Mouse (Mus musculus) liver, embryonic 15.5 days (tissue): ENCODE results near the gene Ryr1. TPM values are rescaled to one million over a fixed set of nuclear protein-coding genes. Genes with fewer than 3 reads are reported as not detected.
A peak's percentile ranks its signal among the peaks of the same experiment; 100 is the strongest.
"Not testable (repeated sequence)": the region's sequence is repeated elsewhere in the genome, so short reads cannot be mapped to it uniquely, and the experiment has no call there.

Source experiments
- ATAC-seq: fragments of 200-750 bp; cut with Nextera tagmentation; 2 replicates; pipeline ENCODE4 v1.8.0; 2017; ENCODE audit warnings: moderate number of reproducible peaks, mild to moderate bottlenecking, moderate library complexity; ENCODE audit not compliant: insufficient read depth
- H3K27ac ChIP-seq: fragments of 300-500 bp; sonication (generic); replicated peaks from 2 replicates; pipeline ENCODE4 v1.5.1; 2015; ENCODE audit warnings: mild to moderate bottlenecking, inconsistent platforms
- H3K27me3 ChIP-seq: fragments of 300-500 bp; sonication (generic); 2 replicates; pipeline ENCODE4 v1.6.1; 2015; ENCODE audit warnings: mild to moderate bottlenecking, inconsistent platforms
- H3K36me3 ChIP-seq: fragments of 300-500 bp; sonication (generic); replicated peaks from 2 replicates; pipeline ENCODE4 v1.6.1; 2015; ENCODE audit warnings: moderate library complexity, mild to moderate bottlenecking, inconsistent platforms
- H3K4me1 ChIP-seq: fragments of 300-500 bp; sonication (generic); replicated peaks from 2 replicates; pipeline ENCODE4 v1.6.1; 2015; ENCODE audit warnings: inconsistent platforms
- H3K4me2 ChIP-seq: fragments of 300-500 bp; sonication (generic); 2 replicates; pipeline ENCODE4 v1.6.1; 2015; ENCODE audit warnings: moderate library complexity, mild to moderate bottlenecking, inconsistent platforms
- H3K4me3 ChIP-seq: fragments of 300-500 bp; sonication (generic); replicated peaks from 2 replicates; pipeline ENCODE4 v1.5.1; 2015; ENCODE audit warnings: mild to moderate bottlenecking, inconsistent platforms
- H3K9ac ChIP-seq: fragments of 300-500 bp; sonication (generic); 2 replicates; pipeline ENCODE4 v1.6.1; 2015; ENCODE audit warnings: moderate library complexity, mild to moderate bottlenecking, inconsistent platforms
- H3K9me3 ChIP-seq: fragments of 300-500 bp; sonication (generic); replicated peaks from 2 replicates; pipeline ENCODE4 v1.6.1; 2016; ENCODE audit warnings: inconsistent platforms
- WGBS: fragments of 180-500 bp; shearing (Covaris S2); methylation state at CpG from one replicate; pipeline ENCODE4 v1.1.7; 2015; ENCODE audit warnings: mixed read lengths; ENCODE audit not compliant: insufficient replicate concordance; 5-methylcytosine and 5-hydroxymethylcytosine counted together
- polyA plus RNA-seq: library from polyadenylated mRNA; unstranded; fragments of >200 nt; fragmentation: Nextera tagmentation; extraction: Ambion mirVana; gene quantifications from 2 replicates; pipeline ENCODE4 v1.2.1, GENCODE M21; 2015

The Ryr1 gene
- polyA plus RNA-seq, 1 experiment from 2014 or later: 0.37 TPM

DNA sequence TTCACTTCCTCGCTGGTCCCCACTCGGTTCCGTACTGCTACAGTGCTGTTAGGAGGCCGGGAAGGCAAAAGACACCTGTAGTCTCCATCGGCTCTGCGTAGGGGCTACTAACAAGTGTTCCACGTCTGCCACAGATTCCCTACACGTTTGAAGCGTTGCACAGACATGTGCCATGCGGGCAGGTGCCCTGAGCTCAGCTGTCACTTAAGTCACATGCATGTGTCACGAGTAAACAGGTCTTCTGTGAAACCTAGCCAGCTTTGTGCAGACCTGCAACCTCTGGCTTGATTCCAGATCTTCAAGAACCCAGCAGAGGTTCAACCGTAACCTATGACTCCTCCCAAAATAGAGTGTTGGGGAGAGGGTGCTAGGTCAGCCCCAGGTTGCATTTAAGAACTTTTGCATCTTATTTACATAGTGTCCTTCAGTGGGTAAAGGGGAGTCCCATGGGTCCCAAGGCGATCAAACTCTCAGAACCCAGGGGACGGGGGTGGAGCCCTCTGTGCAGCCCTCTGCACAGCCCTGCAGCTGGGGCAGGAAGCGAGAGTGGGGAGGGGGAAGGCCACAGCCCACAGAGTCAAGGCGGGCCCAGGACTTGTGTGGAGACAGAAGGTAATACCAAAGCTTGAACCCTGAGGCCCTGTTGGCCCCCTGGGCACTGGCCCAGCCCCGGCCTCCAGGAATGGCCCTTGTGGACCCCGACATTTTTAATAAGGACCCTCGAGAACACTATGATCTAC lies 142.5 kb downstream of the Ryr1 start:
- peaks cover 29% of the 10 kb centered on the region for H3K36me3 ChIP-seq
- ATAC-seq: peak; percentile 40
- H3K9ac ChIP-seq: peak overlapping the region; percentile 73
- no peaks in the 10 kb centered on the region for H3K27me3 ChIP-seq
- peak overlapping the region; percentile 89 for H3K4me2 ChIP-seq
- H3K9me3 ChIP-seq: no peaks in the 10 kb centered on the region
- H3K27ac ChIP-seq: peak overlapping the region; percentile 89
- peak overlapping the region; percentile 78 for H3K4me3 ChIP-seq
- WGBS: 8% methylated on average over 19 of the region's 19 CpGs
- peaks cover 38% of the 10 kb centered on the region for H3K4me1 ChIP-seq

DNA sequence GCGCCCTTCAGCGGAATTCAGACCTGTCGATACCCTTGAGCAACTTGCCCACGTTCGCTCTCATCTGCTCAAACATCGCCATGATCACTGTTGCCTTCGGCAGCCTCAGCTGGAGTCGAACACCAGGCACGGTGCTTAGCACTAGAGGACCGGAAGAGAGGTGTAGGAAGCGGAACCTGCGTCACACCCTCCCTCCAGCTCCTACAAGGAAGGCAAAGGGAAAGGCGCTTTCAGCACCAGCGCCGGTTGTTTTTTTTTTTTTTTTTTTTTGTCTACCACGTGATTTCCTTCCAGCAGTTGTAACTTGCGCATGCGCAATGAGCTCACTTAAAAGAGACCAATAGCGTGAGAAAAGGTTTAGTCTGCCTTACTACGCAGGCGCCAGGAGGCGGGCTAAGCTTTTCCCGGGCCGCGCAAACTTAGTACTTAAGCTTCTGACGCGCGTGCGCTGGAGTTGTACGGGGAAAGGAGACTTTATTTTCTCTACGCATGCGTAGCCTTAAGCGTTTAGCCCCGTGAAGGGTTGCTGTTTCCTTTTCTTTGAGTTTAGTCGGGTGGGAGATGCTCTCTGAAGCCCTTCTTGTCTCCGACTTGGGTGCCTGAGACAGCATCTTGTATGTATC lies 143.2 kb downstream of the Ryr1 start, which contains the start of the genes Eif3k and Map4k1:
Gene Eif3k, minus strand, starts transcription at position 214 of the 623 bp plus-strand sequence.
Gene Map4k1, plus strand, starts transcription at position 400 of the 623 bp plus-strand sequence.
- Histone ChIP-seq H3K36me3 (peaks cover 36% of the 10 kb centered on the region), H3K4me2 (peak within 1 kb of the TSS; percentile 89), H3K4me1 (peaks cover 38% of the 10 kb centered on the region), H3K4me3 (peak within 1 kb of the TSS; percentile 78), H3K27ac (peak within 1 kb of the TSS; percentile 89), H3K9me3 (no peaks in the 10 kb centered on the region), H3K27me3 (no peaks in the 10 kb centered on the region), H3K9ac (peak within 1 kb of the TSS; percentile 73)
- WGBS: 0% methylated on average over 36 of the region's 36 CpGs
- peak; percentile 92 for ATAC-seq

DNA sequence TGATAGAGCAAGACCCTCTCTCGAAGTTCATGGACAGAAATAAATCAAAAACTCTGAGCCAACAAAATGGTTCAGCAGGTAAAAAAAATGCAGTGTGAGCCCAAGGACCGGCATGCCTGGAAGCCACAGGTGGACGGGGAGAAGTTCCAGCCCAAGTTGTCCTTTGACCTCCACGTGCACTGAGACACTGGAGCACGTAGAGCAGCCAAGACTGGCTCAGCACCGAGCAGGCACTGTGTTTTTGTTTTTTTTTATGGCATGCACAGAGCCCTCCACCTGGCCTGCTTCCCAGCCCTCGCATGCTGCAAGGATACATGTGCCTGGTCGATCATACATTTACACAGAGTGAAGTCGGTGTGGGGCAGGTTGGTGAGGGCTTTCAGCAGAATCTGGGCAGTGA lies 147.4 kb downstream of the Ryr1 start:
- no peak for ATAC-seq
- no peak overlapping the region for H3K4me2 ChIP-seq
- H3K36me3 ChIP-seq: peaks cover 72% of the 10 kb centered on the region
- H3K27ac ChIP-seq: no peak overlapping the region
- H3K4me3 ChIP-seq: no peak overlapping the region
- H3K9ac ChIP-seq: no peak overlapping the region
- WGBS: 81% methylated on average over 9 of the region's 9 CpGs
- H3K4me1 ChIP-seq: peaks cover 21% of the 10 kb centered on the region
- H3K9me3 ChIP-seq: no peaks in the 10 kb centered on the region
- no peaks in the 10 kb centered on the region for H3K27me3 ChIP-seq

DNA sequence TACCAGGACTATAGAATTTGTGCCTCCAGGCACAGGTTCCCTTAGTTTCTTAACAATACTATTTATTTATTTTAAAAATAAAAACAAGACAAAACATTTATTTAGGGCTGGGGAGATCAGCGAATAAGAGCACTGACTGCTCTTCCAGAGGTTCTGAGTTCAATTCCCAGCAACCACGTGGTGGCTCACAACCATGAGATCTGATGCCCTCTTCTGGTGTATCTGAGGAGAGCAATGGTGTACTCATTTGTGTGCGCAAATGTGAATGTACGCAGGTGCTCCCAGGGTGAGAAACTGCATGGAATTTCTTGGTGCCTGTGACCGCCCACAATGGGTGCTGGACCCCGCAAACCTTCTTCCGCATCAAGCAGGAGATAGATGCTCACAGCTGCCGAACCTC lies 152.0 kb downstream of the Ryr1 start:
- H3K9ac ChIP-seq: no peak overlapping the region
- no peak overlapping the region for H3K4me3 ChIP-seq
- H3K4me1 ChIP-seq: peaks cover 11% of the 10 kb centered on the region
- H3K27ac ChIP-seq: no peak overlapping the region
- H3K36me3 ChIP-seq: peaks cover 70% of the 10 kb centered on the region
- no peak overlapping the region for H3K4me2 ChIP-seq
- no peaks in the 10 kb centered on the region for H3K9me3 ChIP-seq
- no peak for ATAC-seq
- WGBS: 73% methylated on average over 8 of the region's 8 CpGs
- no peaks in the 10 kb centered on the region for H3K27me3 ChIP-seq

DNA sequence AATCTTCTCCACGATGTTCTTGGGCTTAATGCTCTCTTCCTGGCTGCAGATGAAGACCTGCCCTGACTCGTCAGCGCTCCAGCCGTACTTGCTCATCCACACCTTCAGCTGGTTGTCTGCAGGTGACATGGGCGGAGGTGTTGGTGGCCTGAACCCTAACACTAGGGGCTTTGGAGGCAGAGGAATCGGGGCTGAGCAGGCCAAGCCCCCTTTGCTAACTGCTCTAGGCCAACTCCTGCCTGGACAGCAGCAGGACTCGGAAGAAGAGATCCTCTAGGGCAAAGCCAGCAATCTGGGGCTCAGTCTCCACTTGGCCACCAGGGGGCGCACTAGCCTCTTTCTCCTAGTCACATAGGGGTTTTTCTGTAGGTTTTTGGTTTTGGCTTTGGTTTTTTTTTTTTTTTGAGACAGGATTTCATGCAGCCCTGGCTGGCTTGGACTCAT lies 152.4 kb downstream of the Ryr1 start:
- Histone ChIP-seq H3K36me3 (peaks cover 65% of the 10 kb centered on the region), H3K4me3 (no peak overlapping the region), H3K27me3 (no peaks in the 10 kb centered on the region), H3K9ac (no peak overlapping the region), H3K9me3 (no peaks in the 10 kb centered on the region), H3K27ac (no peak overlapping the region), H3K4me1 (peaks cover 11% of the 10 kb centered on the region), H3K4me2 (no peak overlapping the region)
- no peak for ATAC-seq
- WGBS: 61% methylated on average over 8 of the region's 8 CpGs

DNA sequence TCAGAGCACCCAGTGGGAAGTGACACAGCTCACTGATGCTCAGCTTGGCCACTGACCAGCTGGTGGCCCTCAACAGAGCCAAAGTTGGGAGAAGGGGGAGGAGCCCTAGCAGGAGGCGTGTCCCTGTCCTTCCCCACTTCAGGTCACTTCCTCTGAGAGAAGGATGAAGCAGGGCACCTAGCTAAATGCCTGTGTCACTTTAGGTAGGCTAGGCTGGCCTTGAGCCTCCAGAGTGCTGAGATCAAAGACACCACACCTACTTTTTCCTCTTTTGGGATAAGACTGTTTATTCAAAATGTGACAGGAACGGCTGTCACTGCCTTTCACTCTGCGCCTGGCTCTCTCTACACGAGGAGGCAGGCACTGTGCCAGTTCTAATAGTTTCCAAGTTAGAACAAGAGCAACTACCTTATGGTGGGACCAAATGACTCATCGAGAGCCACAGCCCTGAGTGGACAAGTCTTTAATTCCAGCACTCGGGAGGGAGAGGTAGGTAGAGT lies 153.2 kb downstream of the Ryr1 start:
- no peaks in the 10 kb centered on the region for H3K9me3 ChIP-seq
- no peak overlapping the region for H3K27ac ChIP-seq
- no peak for ATAC-seq
- no peak overlapping the region for H3K4me2 ChIP-seq
- H3K4me1 ChIP-seq: peaks cover 15% of the 10 kb centered on the region
- H3K4me3 ChIP-seq: no peak overlapping the region
- no peak overlapping the region for H3K9ac ChIP-seq
- no peaks in the 10 kb centered on the region for H3K27me3 ChIP-seq
- 78% methylated on average over 6 of the region's 6 CpGs for WGBS
- H3K36me3 ChIP-seq: peaks cover 58% of the 10 kb centered on the region

DNA sequence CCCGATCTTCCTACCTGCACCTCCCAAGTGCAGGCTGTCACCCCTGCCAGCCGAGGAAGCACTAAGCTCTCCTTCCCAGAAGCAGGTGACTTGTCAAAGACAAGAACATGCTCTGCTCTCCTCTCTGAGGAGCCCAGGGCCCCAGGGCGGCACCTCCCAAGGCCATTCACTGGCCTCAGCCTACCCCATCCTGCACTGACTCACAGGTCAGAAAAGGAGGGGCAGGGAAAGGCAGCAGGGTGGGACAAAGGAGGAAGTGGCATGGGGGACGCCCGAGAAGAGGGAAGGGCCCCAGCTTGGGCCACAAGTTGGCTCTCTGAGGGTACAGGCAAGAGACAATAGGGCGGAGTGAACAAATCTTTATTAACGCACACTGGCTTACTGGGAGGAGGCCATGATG lies 153.9 kb downstream of the Ryr1 start:
- H3K4me2 ChIP-seq: no peak overlapping the region
- no peak overlapping the region for H3K9ac ChIP-seq
- 0 out of 2 replicates have a peak overlapping the region, but pooled peaks have one; percentile 1 for H3K27ac ChIP-seq
- ATAC-seq: no peak
- peaks cover 50% of the 10 kb centered on the region for H3K36me3 ChIP-seq
- no peak overlapping the region for H3K4me3 ChIP-seq
- 64% methylated on average over 7 of the region's 7 CpGs for WGBS
- H3K9me3 ChIP-seq: no peaks in the 10 kb centered on the region
- H3K4me1 ChIP-seq: peaks cover 18% of the 10 kb centered on the region
- no peaks in the 10 kb centered on the region for H3K27me3 ChIP-seq

DNA sequence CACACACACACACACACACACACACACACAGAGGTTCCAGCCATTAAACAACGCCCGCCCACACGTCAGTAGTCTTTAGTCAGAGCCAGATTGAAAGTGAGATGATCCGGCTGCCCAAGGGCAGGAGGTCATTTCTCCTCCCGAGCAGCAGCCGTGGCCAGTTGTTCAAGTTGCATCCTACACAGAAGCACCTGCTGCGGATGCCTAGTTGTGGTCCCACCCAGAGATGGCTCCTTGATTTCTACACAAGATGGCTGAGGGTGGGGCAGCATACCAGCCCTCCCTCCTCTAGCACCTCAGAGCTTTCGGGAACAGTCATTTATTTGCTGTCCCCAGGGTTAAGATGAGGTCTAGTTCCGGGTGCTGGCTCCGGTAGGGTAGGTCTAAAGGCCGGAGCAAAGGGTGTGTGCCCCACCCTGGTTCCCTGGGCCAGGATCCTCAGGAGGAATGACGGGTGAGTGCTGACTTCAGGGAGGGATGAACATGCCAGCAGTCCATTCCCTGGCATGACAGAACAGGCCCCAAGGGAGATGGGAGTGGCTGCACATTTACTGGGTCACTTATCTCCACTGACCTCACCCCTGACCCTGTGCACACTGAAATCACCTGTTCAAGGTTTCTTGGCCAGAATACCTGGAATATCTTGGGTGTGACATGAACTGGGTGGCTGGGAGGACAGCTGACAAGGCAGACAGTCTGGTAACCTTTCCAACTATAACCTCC lies 155.1 kb downstream of the Ryr1 start:
- WGBS: 67% methylated on average over 12 of the region's 12 CpGs
- ATAC-seq: peak; percentile 8; the same call in 1 of the 2 replicates

DNA sequence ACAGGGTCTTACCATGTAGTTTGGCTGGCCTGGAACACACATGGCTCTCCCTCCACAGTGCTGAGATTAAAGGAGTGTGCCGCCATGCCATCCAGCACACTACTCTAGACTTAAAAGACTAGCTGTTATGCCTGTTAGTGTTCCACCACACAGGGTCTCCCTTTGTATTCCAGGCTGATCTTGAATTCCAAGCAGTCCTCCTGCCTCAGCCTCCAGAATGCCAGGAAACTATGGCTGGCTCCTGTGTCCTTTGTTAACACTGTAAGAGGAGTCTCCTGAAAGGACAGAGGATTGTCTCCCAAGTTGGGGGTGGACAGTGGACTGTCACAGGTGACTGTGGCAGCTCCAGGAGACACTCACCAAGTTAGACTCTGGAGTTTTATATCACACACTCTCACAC lies 155.7 kb downstream of the Ryr1 start:
- Histone ChIP-seq H3K4me3 (no peak overlapping the region), H3K4me1 (peaks cover 23% of the 10 kb centered on the region), H3K36me3 (peaks cover 35% of the 10 kb centered on the region), H3K9me3 (no peaks in the 10 kb centered on the region), H3K4me2 (no peak overlapping the region), H3K9ac (no peak overlapping the region), H3K27ac (no peak overlapping the region), H3K27me3 (no peaks in the 10 kb centered on the region)
- 90% methylated on average over 1 of the region's 1 CpGs for WGBS
- ATAC-seq: no peak

More for the DNA sequence above, 155.1 kb downstream of the Ryr1 start:
- Histone ChIP-seq H3K27me3 (no peaks in the 10 kb centered on the region), H3K4me3 (no peak overlapping the region), H3K27ac (no peak overlapping the region; the same call in 1 of the 2 replicates), H3K9me3 (no peaks in the 10 kb centered on the region), H3K4me1 (peaks cover 23% of the 10 kb centered on the region), H3K4me2 (no peak overlapping the region), H3K36me3 (peaks cover 41% of the 10 kb centered on the region), H3K9ac (no peak overlapping the region)

DNA sequence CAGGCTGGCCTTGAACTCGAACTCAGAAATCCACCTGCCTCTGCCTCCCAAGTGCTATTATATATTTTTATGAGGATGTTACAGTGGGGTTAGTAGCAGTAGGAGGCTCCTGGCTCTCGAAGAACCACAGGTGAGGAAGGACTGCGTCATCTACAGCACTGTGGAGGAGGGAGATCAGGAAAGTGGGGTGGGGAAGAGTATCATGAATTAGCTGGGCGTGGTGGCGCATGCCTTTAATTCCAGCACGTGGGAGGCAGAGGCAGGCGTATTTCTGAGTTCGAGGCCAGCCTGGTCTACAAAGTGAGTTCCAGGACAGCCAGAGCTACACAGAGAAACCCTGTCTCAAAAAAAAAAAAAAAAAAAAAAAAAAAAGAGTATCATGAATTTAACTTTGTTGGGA lies 156.9 kb downstream of the Ryr1 start:
- not testable (repeated sequence) for H3K27me3 ChIP-seq, H3K9me3 ChIP-seq, H3K27ac ChIP-seq, H3K4me2 ChIP-seq, ATAC-seq, H3K4me3 ChIP-seq, H3K9ac ChIP-seq
- peaks cover 29% of the 10 kb centered on the region for H3K4me1 ChIP-seq
- peaks cover 24% of the 10 kb centered on the region for H3K36me3 ChIP-seq
- 76% methylated on average over 8 of the region's 8 CpGs for WGBS
